Mouse (Mus musculus) cerebellum, adult 2 months (tissue): ENCODE measurements at regions not wholly inside any gene's neighbourhood (a gene's known extent, or its start where the extent isn't known, plus 50 kb on each side); places are given as distances from the start of the nearest gene placed in this dataset.

Source experiments
- DNase-seq, 2 experiments: peaks; one replicate each; pipeline ENCODE4 v3.0.0; 2021
- H3K27ac ChIP-seq: fragments of 200-500 bp; 2 replicates; pipeline ENCODE4 v1.5.1; 2012; ENCODE audit warnings: low read length, control low read depth, inconsistent platforms; ENCODE audit not compliant: insufficient read depth
- H3K27me3 ChIP-seq: fragments of 200-500 bp; 2 replicates; pipeline ENCODE4 v1.6.1; 2012; ENCODE audit warnings: inconsistent platforms, mild to moderate bottlenecking, low read length, moderate library complexity; ENCODE audit not compliant: control insufficient read depth, insufficient read depth
- H3K4me1 ChIP-seq: fragments of 200-500 bp; 2 replicates; pipeline ENCODE4 v1.6.1; 2011; ENCODE audit warnings: low read length; ENCODE audit not compliant: control insufficient read depth, insufficient read depth
- H3K4me3 ChIP-seq: fragments of 200-500 bp; replicated peaks from 2 replicates; pipeline ENCODE3; 2011; ENCODE audit warnings: mild to moderate bottlenecking, low read depth, low read length, control low read depth; ENCODE audit not compliant: insufficient read depth
- CTCF ChIP-seq: fragments of 200-500 bp; IDR thresholded peaks from 2 replicates; pipeline ENCODE4 v1.5.1; 2011; ENCODE audit warnings: low read depth, mild to moderate bottlenecking, control low read depth, low read length, moderate library complexity, borderline replicate concordance; ENCODE audit not compliant: insufficient read depth
- POLR2A ChIP-seq: fragments of 200-500 bp; IDR thresholded peaks from 2 replicates; pipeline ENCODE4 v1.6.1; 2011; ENCODE audit warnings: low read length, control low read depth, borderline replicate concordance; ENCODE audit not compliant: insufficient read depth
- WGBS: fragments of 180-500 bp; shearing (Covaris S2); methylation state at CpG from one replicate; pipeline ENCODE4 v1.1.7; 2018; 5-methylcytosine and 5-hydroxymethylcytosine counted together

GRCm38 (mm10) chr11:56169576-56169975 lies 128.8 kb upstream of the Nmur2 start:
- H3K27ac ChIP-seq: no peak overlapping the region
- no peaks in the 10 kb centered on the region for H3K27me3 ChIP-seq
- no peak for TF ChIP-seq CTCF
- no peak for TF ChIP-seq POLR2A
- peak; percentile 47 to 67 for DNase-seq
- H3K4me3 ChIP-seq: no peak overlapping the region
- 12% methylated on average over 9 of the region's 9 CpGs for WGBS
- no peaks in the 10 kb centered on the region; the same call in 1 of the 2 replicates for H3K4me1 ChIP-seq

GRCm38 (mm10) chr11:56166849-56167248 lies 126.0 kb upstream of the Nmur2 start:
- Histone ChIP-seq H3K4me1 (no peaks in the 10 kb centered on the region; the same call in 1 of the 2 replicates), H3K27ac (no peak overlapping the region), H3K27me3 (no peaks in the 10 kb centered on the region), H3K4me3 (no peak overlapping the region)
- DNase-seq: no peak
- TF ChIP-seq POLR2A (no peak), CTCF (no peak)
- 42% methylated on average over 2 of the region's 2 CpGs for WGBS

- no peaks in the 10 kb centered on the region for H3K27me3 ChIP-seq
- no peak overlapping the region for H3K4me3 ChIP-seq
- 21% methylated on average over 5 of the region's 5 CpGs for WGBS
- TF ChIP-seq POLR2A (no peak), CTCF (no peak)
- H3K27ac ChIP-seq: no peak overlapping the region
- no peaks in the 10 kb centered on the region; the same call in 1 of the 2 replicates for H3K4me1 ChIP-seq
- peak in 1 of 2 experiments; percentile 17 for DNase-seq
These were observed 124.9 kb upstream of the Nmur2 start for GRCm38 (mm10) chr11:56165759-56166158.

GRCm38 (mm10) chr11:56160286-56160685 lies 119.5 kb upstream of the Nmur2 start:
- Histone ChIP-seq H3K4me1 (no peaks in the 10 kb centered on the region), H3K4me3 (no peak overlapping the region), H3K27ac (no peak overlapping the region), H3K27me3 (no peaks in the 10 kb centered on the region)
- WGBS: 38% methylated on average over 2 of the region's 2 CpGs
- TF ChIP-seq CTCF (no peak), POLR2A (no peak)
- DNase-seq: no peak

GRCm38 (mm10) chr11:56159412-56160074 lies 118.7 kb upstream of the Nmur2 start:
- no peak overlapping the region for H3K4me3 ChIP-seq
- 8% methylated on average over 10 of the region's 10 CpGs for WGBS
- DNase-seq: peak; percentile 26 to 35
- no peaks in the 10 kb centered on the region for H3K4me1 ChIP-seq
- no peak overlapping the region for H3K27ac ChIP-seq
- TF ChIP-seq POLR2A (no peak), CTCF (peak; percentile 51; the same call in 1 of the 2 replicates)
- H3K27me3 ChIP-seq: no peaks in the 10 kb centered on the region

GRCm38 (mm10) chr11:56150825-56151342 lies 110.1 kb upstream of the Nmur2 start:
- no peaks in the 10 kb centered on the region for H3K27me3 ChIP-seq
- no peak overlapping the region for H3K27ac ChIP-seq
- no peaks in the 10 kb centered on the region for H3K4me1 ChIP-seq
- no peak for TF ChIP-seq CTCF
- TF ChIP-seq POLR2A: no peak
- no peak overlapping the region for H3K4me3 ChIP-seq
- WGBS: 36% methylated on average over 13 of the region's 13 CpGs
- no peak for DNase-seq

- no peak for DNase-seq
- Histone ChIP-seq H3K27me3 (no peaks in the 10 kb centered on the region), H3K4me1 (no peaks in the 10 kb centered on the region), H3K4me3 (no peak overlapping the region), H3K27ac (no peak overlapping the region)
- no peak for TF ChIP-seq CTCF
- no peak for TF ChIP-seq POLR2A
- 33% methylated on average over 1 of the region's 1 CpGs for WGBS
These were observed 108.9 kb upstream of the Nmur2 start for GRCm38 (mm10) chr11:56149752-56150151.

GRCm38 (mm10) chr11:56148956-56149355 lies 108.1 kb upstream of the Nmur2 start:
- TF ChIP-seq POLR2A (no peak), CTCF (no peak)
- no peak overlapping the region for H3K4me3 ChIP-seq
- DNase-seq: no peak
- no peak overlapping the region for H3K27ac ChIP-seq
- 76% methylated on average over 1 of the region's 1 CpGs for WGBS
- H3K4me1 ChIP-seq: no peaks in the 10 kb centered on the region
- no peaks in the 10 kb centered on the region for H3K27me3 ChIP-seq
